Mouse (Mus musculus) cortical plate, adult 2 months (tissue): ENCODE results near the gene Nisch. TPM values are rescaled to one million over a fixed set of nuclear protein-coding genes. Genes with fewer than 3 reads are reported as not detected.

Experiments
- H3K27ac ChIP-seq: fragments of 200-500 bp; 2 replicates; pipeline ENCODE4 v1.5.1; 2012; ENCODE audit warnings: low read length, control low read depth, inconsistent platforms; ENCODE audit not compliant: insufficient read depth
- H3K4me1 ChIP-seq: fragments of 200-500 bp; 2 replicates; pipeline ENCODE4 v1.6.1; 2011; ENCODE audit warnings: low read length; ENCODE audit not compliant: control insufficient read depth, insufficient read depth
- H3K4me3 ChIP-seq: fragments of 200-500 bp; 2 replicates; pipeline ENCODE4 v1.5.1; 2011; ENCODE audit warnings: mild to moderate bottlenecking, low read length, control low read depth; ENCODE audit not compliant: insufficient read depth
- CTCF ChIP-seq: fragments of 200-500 bp; IDR thresholded peaks from 2 replicates; pipeline ENCODE4 v1.5.1; 2011; ENCODE audit warnings: mild to moderate bottlenecking, control low read depth, low read length; ENCODE audit not compliant: insufficient read depth; ENCODE audit errors: extremely low read depth
- POLR2A ChIP-seq: fragments of 200-500 bp; IDR thresholded peaks from 2 replicates; pipeline ENCODE4 v1.6.1; 2011; ENCODE audit warnings: mild to moderate bottlenecking, low read length, control low read depth; ENCODE audit not compliant: insufficient read depth; ENCODE audit errors: extremely low read depth
- polyA plus RNA-seq: library from polyadenylated mRNA; depleted of rRNA; stranded (reverse); fragments of >200 nt; gene quantifications from 2 replicates; pipeline ENCODE4 v1.2.3, GENCODE M21; 2012

The Nisch gene
- polyA plus RNA-seq, 1 experiment = 293 TPM

- TF ChIP-seq CTCF (no peak), POLR2A (no peak)
- no peak overlapping the region for H3K27ac ChIP-seq
- no peaks in the 10 kb centered on the region for H3K4me1 ChIP-seq
- H3K4me3 ChIP-seq = no peak overlapping the region
Measured at GRCm38 (mm10) chr14:31181512-31181911, 35.2 kb downstream of the Nisch start.

GRCm38 (mm10) chr14:31179677-31180365 lies 36.9 kb downstream of the Nisch start:
- Histone ChIP-seq H3K4me3 (no peak overlapping the region), H3K27ac (no peak overlapping the region), H3K4me1 (no peaks in the 10 kb centered on the region)
- TF ChIP-seq POLR2A (no peak), CTCF (no peak)

- TF ChIP-seq POLR2A (no peak), CTCF (no peak)
- no peak overlapping the region for H3K4me3 ChIP-seq
- no peak overlapping the region for H3K27ac ChIP-seq
- H3K4me1 ChIP-seq = no peaks in the 10 kb centered on the region
Measured at GRCm38 (mm10) chr14:31177715-31178114, 39.0 kb downstream of the Nisch start.

- TF ChIP-seq POLR2A = no peak
- TF ChIP-seq CTCF = no peak
- no peak overlapping the region for H3K27ac ChIP-seq
- H3K4me1 ChIP-seq = no peaks in the 10 kb centered on the region
- no peak overlapping the region for H3K4me3 ChIP-seq
Measured at GRCm38 (mm10) chr14:31177287-31177686, 39.5 kb downstream of the Nisch start.

- H3K4me3 ChIP-seq = no peak overlapping the region
- no peaks in the 10 kb centered on the region for H3K4me1 ChIP-seq
- no peak for TF ChIP-seq CTCF
- no peak for TF ChIP-seq POLR2A
Measured at GRCm38 (mm10) chr14:31173537-31173936, 43.2 kb downstream of the Nisch start.

GRCm38 (mm10) chr14:31172781-31173455 lies 43.8 kb downstream of the Nisch start:
- Histone ChIP-seq H3K4me3 (no peak overlapping the region), H3K4me1 (no peaks in the 10 kb centered on the region), H3K27ac (no peak overlapping the region)
- no peak for TF ChIP-seq CTCF
- no peak for TF ChIP-seq POLR2A

More at GRCm38 (mm10) chr14:31173537-31173936, 43.2 kb downstream of the Nisch start:
- no peak overlapping the region for H3K27ac ChIP-seq

GRCm38 (mm10) chr14:31171821-31172220 lies 44.9 kb downstream of the Nisch start:
- Histone ChIP-seq H3K27ac (no peak overlapping the region), H3K4me3 (no peak overlapping the region), H3K4me1 (0 out of 2 replicates have a peak, but pooled peaks cover 3% of the 10 kb centered on the region)
- TF ChIP-seq CTCF = no peak
- no peak for TF ChIP-seq POLR2A

GRCm38 (mm10) chr14:31171386-31171785 lies 45.4 kb downstream of the Nisch start:
- H3K4me1 ChIP-seq = 0 out of 2 replicates have a peak, but pooled peaks cover 3% of the 10 kb centered on the region
- H3K4me3 ChIP-seq = no peak overlapping the region
- H3K27ac ChIP-seq = no peak overlapping the region
- no peak for TF ChIP-seq POLR2A
- no peak for TF ChIP-seq CTCF

- no peak for TF ChIP-seq POLR2A
- TF ChIP-seq CTCF = no peak
- H3K27ac ChIP-seq = no peak overlapping the region
- H3K4me1 ChIP-seq = 0 out of 2 replicates have a peak, but pooled peaks cover 3% of the 10 kb centered on the region
- H3K4me3 ChIP-seq = no peak overlapping the region
Measured at GRCm38 (mm10) chr14:31170963-31171362, 45.8 kb downstream of the Nisch start.

GRCm38 (mm10) chr14:31169508-31169907 lies 47.2 kb downstream of the Nisch start:
- TF ChIP-seq POLR2A (no peak), CTCF (no peak)
- Histone ChIP-seq H3K4me1 (0 out of 2 replicates have a peak, but pooled peaks cover 3% of the 10 kb centered on the region), H3K27ac (no peak overlapping the region), H3K4me3 (no peak overlapping the region)
